Mouse (Mus musculus): ENCODE measurements at regions not wholly inside any gene's neighbourhood (a gene's known extent, or its start where the extent isn't known, plus 50 kb on each side); places are given as distances from the start of the nearest gene placed in this dataset.

DNA sequence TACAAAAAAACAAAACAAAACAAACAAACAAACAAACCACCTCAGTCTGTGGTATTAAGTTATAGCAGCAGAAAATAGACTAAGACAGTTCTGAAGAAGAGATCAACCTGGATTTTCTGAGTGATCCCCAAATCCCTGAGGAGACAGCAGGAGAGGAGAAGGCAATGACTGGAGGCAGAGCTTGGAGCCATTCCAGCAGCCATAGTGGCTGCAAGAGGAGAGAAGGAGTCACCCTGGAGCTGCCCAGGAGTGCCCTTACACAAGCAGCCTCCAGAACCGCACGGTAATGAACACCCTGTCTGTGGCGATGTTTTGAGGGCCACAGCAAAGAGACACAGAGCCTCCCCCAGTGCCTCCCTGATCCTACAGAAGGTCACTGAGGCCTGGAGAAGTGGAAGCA is 58.0 kb upstream of the Bod1 start:
- Histone ChIP-seq H3ac (ENCODE audit: control insufficient read depth, insufficient read length) (no peak overlapping the region), H3K79me2 (ENCODE audit: control insufficient read depth, insufficient read depth) (no peaks in the 10 kb centered on the region), H3K36me3 (ENCODE audit: control insufficient read depth, insufficient read depth) (no peaks in the 10 kb centered on the region), H3K4me2 (ENCODE audit: low read depth) (no peak overlapping the region), H3K4me3 (no peak overlapping the region), H3K27me3 (ENCODE audit: control insufficient read depth, insufficient read depth, insufficient read length) (no peaks in the 10 kb centered on the region)
- TF ChIP-seq TCF3 (IDR thresholded peaks at IDR 0.05; ENCODE audit: insufficient read length, low read depth) (no peak), REST (IDR thresholded peaks at IDR 0.05; ENCODE audit: insufficient read depth, insufficient read length) (no peak), TCF12 (IDR thresholded peaks at IDR 0.05; ENCODE audit: insufficient read depth, poor library complexity, severe bottlenecking) (no peak), E2F4 (IDR thresholded peaks at IDR 0.05; ENCODE audit: insufficient read depth) (no peak), SRF (IDR thresholded peaks at IDR 0.05; ENCODE audit: control insufficient read depth, insufficient read length, low read depth) (no peak)

DNA sequence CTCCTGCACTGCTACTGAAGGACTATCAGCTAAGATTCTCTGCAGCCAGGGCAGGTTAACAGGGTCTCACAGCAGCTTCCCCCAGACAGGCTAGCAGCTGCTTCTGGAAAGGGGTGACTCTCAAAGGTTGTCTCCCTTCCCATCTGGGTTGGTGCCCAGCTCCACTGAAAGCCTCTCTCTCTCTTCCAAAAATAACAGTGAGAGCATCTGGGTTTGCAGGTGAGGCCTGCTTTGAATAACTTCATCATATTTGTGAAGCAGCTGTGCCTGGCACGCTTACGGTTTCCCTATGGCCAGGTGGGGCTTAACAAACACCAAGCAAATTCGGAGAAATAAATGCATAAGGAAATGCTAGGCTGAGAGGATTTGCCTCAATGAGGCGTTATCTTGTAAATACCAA is 58.5 kb upstream of the Bod1 start:
- H3ac ChIP-seq (ENCODE audit: control insufficient read depth, insufficient read length), result no peak overlapping the region
- no peak overlapping the region for H3K4me2 ChIP-seq (ENCODE audit: low read depth)
- H3K4me3 ChIP-seq, result no peak overlapping the region
- H3K79me2 ChIP-seq (ENCODE audit: control insufficient read depth, insufficient read depth), result no peaks in the 10 kb centered on the region
- TF ChIP-seq SRF (IDR thresholded peaks at IDR 0.05; ENCODE audit: control insufficient read depth, insufficient read length, low read depth) (no peak), MYOG (IDR thresholded peaks at IDR 0.05; ENCODE audit: control insufficient read depth in 1 of 3, insufficient read depth in 1 of 3, insufficient read length in 2 of 3, low read depth in 2 of 3) (no peak), MAX (IDR thresholded peaks at IDR 0.05; ENCODE audit: low read depth) (no peak), POLR2AphosphoS2 (IDR thresholded peaks at IDR 0.05; ENCODE audit: insufficient read length, low read depth) (no peak), CEBPB (IDR thresholded peaks at IDR 0.05; ENCODE audit: insufficient read depth, poor library complexity, severe bottlenecking) (no peak), MYOD1 (IDR thresholded peaks at IDR 0.05; ENCODE audit: control insufficient read depth in 1 of 3, insufficient read length in 2 of 3, low read depth in 2 of 3) (no peak), E2F4 (IDR thresholded peaks at IDR 0.05; ENCODE audit: insufficient read depth) (no peak), USF1 (IDR thresholded peaks at IDR 0.05; ENCODE audit: low read depth) (no peak), POLR2A (IDR thresholded peaks at IDR 0.05; ENCODE audit: insufficient read length, low read depth) (no peak), TCF12 (IDR thresholded peaks at IDR 0.05; ENCODE audit: insufficient read depth, poor library complexity, severe bottlenecking) (no peak), REST (IDR thresholded peaks at IDR 0.05; ENCODE audit: insufficient read depth, insufficient read length) (no peak), TCF3 (IDR thresholded peaks at IDR 0.05; ENCODE audit: insufficient read length, low read depth) (no peak)
- no peaks in the 10 kb centered on the region for H3K27me3 ChIP-seq (ENCODE audit: control insufficient read depth, insufficient read depth, insufficient read length)
- no peaks in the 10 kb centered on the region for H3K36me3 ChIP-seq (ENCODE audit: control insufficient read depth, insufficient read depth)

DNA sequence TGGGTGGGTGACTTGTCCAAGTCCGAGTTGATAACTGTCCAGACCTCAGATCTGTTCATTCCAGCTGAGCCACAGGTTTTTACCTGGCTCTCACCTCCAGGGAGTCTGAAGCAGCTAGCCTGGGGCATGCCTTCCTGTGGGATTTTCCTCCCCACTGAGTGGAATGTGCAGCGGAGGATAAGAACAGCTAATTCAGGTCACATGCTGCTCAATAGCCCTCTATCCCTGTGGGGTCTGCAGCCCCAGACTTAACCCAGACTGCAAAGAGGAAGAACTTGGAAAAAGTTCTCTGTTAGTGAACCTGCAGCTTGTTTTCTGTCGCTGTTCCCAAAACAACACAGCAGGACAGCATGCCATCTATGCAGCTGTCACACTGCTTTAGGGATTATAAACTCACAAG is 59.0 kb upstream of the Bod1 start:
- Histone ChIP-seq H3K79me2 (ENCODE audit: control insufficient read depth, insufficient read depth) (no peaks in the 10 kb centered on the region), H3K4me2 (ENCODE audit: low read depth) (no peak overlapping the region), H3K27me3 (ENCODE audit: control insufficient read depth, insufficient read depth, insufficient read length) (no peaks in the 10 kb centered on the region), H3K4me3 (no peak overlapping the region), H3K36me3 (ENCODE audit: control insufficient read depth, insufficient read depth) (no peaks in the 10 kb centered on the region), H3ac (ENCODE audit: control insufficient read depth, insufficient read length) (no peak overlapping the region)
- TF ChIP-seq REST (IDR thresholded peaks at IDR 0.05; ENCODE audit: insufficient read depth, insufficient read length), result no peak
- no peak for TF ChIP-seq MYOD1 (IDR thresholded peaks at IDR 0.05; ENCODE audit: control insufficient read depth in 1 of 3, insufficient read length in 2 of 3, low read depth in 2 of 3)
- no peak for TF ChIP-seq SRF (IDR thresholded peaks at IDR 0.05; ENCODE audit: control insufficient read depth, insufficient read length, low read depth)
- no peak for TF ChIP-seq CEBPB (IDR thresholded peaks at IDR 0.05; ENCODE audit: insufficient read depth, poor library complexity, severe bottlenecking)
- no peak for TF ChIP-seq E2F4 (IDR thresholded peaks at IDR 0.05; ENCODE audit: insufficient read depth)
- TF ChIP-seq POLR2AphosphoS2 (IDR thresholded peaks at IDR 0.05; ENCODE audit: insufficient read length, low read depth), result no peak
- no peak for TF ChIP-seq TCF3 (IDR thresholded peaks at IDR 0.05; ENCODE audit: insufficient read length, low read depth)
- no peak for TF ChIP-seq POLR2A (IDR thresholded peaks at IDR 0.05; ENCODE audit: insufficient read length, low read depth)
- no peak for TF ChIP-seq MYOG (IDR thresholded peaks at IDR 0.05; ENCODE audit: control insufficient read depth in 1 of 3, insufficient read depth in 1 of 3, insufficient read length in 2 of 3, low read depth in 2 of 3)
- no peak for TF ChIP-seq MAX (IDR thresholded peaks at IDR 0.05; ENCODE audit: low read depth)
- no peak for TF ChIP-seq TCF12 (IDR thresholded peaks at IDR 0.05; ENCODE audit: insufficient read depth, poor library complexity, severe bottlenecking)

DNA sequence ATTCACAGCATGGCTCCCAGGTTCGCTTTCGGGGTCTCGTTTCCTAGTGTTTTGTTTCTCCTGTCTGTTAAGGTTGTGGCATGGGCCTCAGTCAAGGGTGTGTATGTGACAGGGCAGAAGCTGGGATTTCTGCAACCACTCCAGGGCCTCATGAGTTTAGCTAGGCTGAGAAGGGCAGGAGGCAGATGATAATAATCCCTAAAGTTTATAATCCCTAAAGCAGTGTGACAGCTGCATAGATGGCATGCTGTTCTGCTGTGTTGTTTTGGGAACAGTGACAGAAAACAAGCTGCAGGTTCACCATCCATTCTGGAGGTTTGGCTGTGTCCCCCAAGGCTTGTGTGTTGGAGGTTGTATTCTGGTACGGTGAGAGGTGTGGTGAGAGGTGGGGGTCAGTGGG is 59.8 kb upstream of the Bod1 start:
- H3K4me2 ChIP-seq (ENCODE audit: low read depth), result peak overlapping the region; percentile 4
- H3K36me3 ChIP-seq (ENCODE audit: control insufficient read depth, insufficient read depth), result no peaks in the 10 kb centered on the region
- H3K79me2 ChIP-seq (ENCODE audit: control insufficient read depth, insufficient read depth), result no peaks in the 10 kb centered on the region
- H3K27me3 ChIP-seq (ENCODE audit: control insufficient read depth, insufficient read depth, insufficient read length), result no peaks in the 10 kb centered on the region
- no peak for TF ChIP-seq CEBPB (IDR thresholded peaks at IDR 0.05; ENCODE audit: insufficient read depth, poor library complexity, severe bottlenecking)
- TF ChIP-seq POLR2A (IDR thresholded peaks at IDR 0.05; ENCODE audit: insufficient read length, low read depth), result no peak
- no peak for TF ChIP-seq POLR2AphosphoS2 (IDR thresholded peaks at IDR 0.05; ENCODE audit: insufficient read length, low read depth)
- no peak for TF ChIP-seq MAX (IDR thresholded peaks at IDR 0.05; ENCODE audit: low read depth)
- no peak for TF ChIP-seq E2F4 (IDR thresholded peaks at IDR 0.05; ENCODE audit: insufficient read depth)
- no peak for TF ChIP-seq TCF12 (IDR thresholded peaks at IDR 0.05; ENCODE audit: insufficient read depth, poor library complexity, severe bottlenecking)
- TF ChIP-seq USF1 (IDR thresholded peaks at IDR 0.05; ENCODE audit: low read depth), result no peak
- peak in 1 of 3 experiments; percentile 72 for TF ChIP-seq MYOG (IDR thresholded peaks at IDR 0.05; ENCODE audit: control insufficient read depth in 1 of 3, insufficient read depth in 1 of 3, insufficient read length in 2 of 3, low read depth in 2 of 3)
- TF ChIP-seq SRF (IDR thresholded peaks at IDR 0.05; ENCODE audit: control insufficient read depth, insufficient read length, low read depth), result no peak
- TF ChIP-seq REST (IDR thresholded peaks at IDR 0.05; ENCODE audit: insufficient read depth, insufficient read length), result no peak
- peak in 1 of 3 experiments; percentile 59 for TF ChIP-seq MYOD1 (IDR thresholded peaks at IDR 0.05; ENCODE audit: control insufficient read depth in 1 of 3, insufficient read length in 2 of 3, low read depth in 2 of 3)
- TF ChIP-seq TCF3 (IDR thresholded peaks at IDR 0.05; ENCODE audit: insufficient read length, low read depth), result no peak
- H3K4me3 ChIP-seq, result no peak overlapping the region
- H3ac ChIP-seq (ENCODE audit: control insufficient read depth, insufficient read length), result no peak overlapping the region

DNA sequence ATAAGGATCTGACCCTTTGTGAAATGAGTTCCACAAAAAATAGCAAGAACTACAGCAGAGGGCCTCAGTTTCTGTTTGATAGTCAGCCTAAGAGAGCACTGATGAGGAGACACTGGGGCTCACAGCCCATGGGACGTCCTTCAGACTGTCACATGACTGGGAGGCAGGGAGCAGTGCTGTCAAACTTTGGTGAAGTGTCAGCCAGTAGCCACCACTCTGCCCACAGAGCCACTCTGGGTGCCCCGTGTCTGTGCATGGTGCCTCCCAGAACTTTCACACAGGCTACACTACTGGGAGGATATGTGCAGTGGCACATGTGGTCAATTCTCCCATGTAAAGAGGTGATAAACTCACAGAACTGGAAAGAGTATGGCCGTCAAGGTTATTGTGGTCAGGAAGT is 60.7 kb upstream of the Bod1 start:
- Histone ChIP-seq H3K36me3 (ENCODE audit: control insufficient read depth, insufficient read depth) (no peaks in the 10 kb centered on the region), H3K27me3 (ENCODE audit: control insufficient read depth, insufficient read depth, insufficient read length) (no peaks in the 10 kb centered on the region), H3K4me3 (no peak overlapping the region), H3K4me2 (ENCODE audit: low read depth) (peak overlapping the region; percentile 18), H3K79me2 (ENCODE audit: control insufficient read depth, insufficient read depth) (no peaks in the 10 kb centered on the region), H3ac (ENCODE audit: control insufficient read depth, insufficient read length) (no peak overlapping the region)
- TF ChIP-seq REST (IDR thresholded peaks at IDR 0.05; ENCODE audit: insufficient read depth, insufficient read length) (no peak), MYOD1 (IDR thresholded peaks at IDR 0.05; ENCODE audit: control insufficient read depth in 1 of 3, insufficient read length in 2 of 3, low read depth in 2 of 3) (no peak), E2F4 (IDR thresholded peaks at IDR 0.05; ENCODE audit: insufficient read depth) (no peak), MYOG (IDR thresholded peaks at IDR 0.05; ENCODE audit: control insufficient read depth in 1 of 3, insufficient read depth in 1 of 3, insufficient read length in 2 of 3, low read depth in 2 of 3) (no peak), USF1 (IDR thresholded peaks at IDR 0.05; ENCODE audit: low read depth) (peak; percentile 19), TCF12 (IDR thresholded peaks at IDR 0.05; ENCODE audit: insufficient read depth, poor library complexity, severe bottlenecking) (no peak)

Data from myocyte (in vitro differentiated cells).